Mouse (Mus musculus): ENCODE measurements at regions not wholly inside any gene's neighbourhood (a gene's known extent, or its start where the extent isn't known, plus 50 kb on each side); places are given as distances from the start of the nearest gene placed in this dataset.
A peak's percentile ranks its signal among the peaks of the same experiment; 100 is the strongest.

GRCm38 (mm10) chr7:64075696-64076313, 77.8 kb upstream of the Trpm1 start:
- ATAC-seq (ENCODE audit: low FRiP score) = no peak
- H3K27ac ChIP-seq = no peak overlapping the region
- no peak overlapping the region for H3K4me2 ChIP-seq
- no peaks in the 10 kb centered on the region for H3K9me3 ChIP-seq
- H3K4me1 ChIP-seq (replicated peaks) = no peaks in the 10 kb centered on the region
- no peaks in the 10 kb centered on the region for H3K36me3 ChIP-seq
- no peak overlapping the region for H3K4me3 ChIP-seq
- WGBS = 97% methylated on average over 1 of the region's 1 CpGs
- no peak overlapping the region for H3K9ac ChIP-seq
- no peaks in the 10 kb centered on the region for H3K27me3 ChIP-seq

DNA sequence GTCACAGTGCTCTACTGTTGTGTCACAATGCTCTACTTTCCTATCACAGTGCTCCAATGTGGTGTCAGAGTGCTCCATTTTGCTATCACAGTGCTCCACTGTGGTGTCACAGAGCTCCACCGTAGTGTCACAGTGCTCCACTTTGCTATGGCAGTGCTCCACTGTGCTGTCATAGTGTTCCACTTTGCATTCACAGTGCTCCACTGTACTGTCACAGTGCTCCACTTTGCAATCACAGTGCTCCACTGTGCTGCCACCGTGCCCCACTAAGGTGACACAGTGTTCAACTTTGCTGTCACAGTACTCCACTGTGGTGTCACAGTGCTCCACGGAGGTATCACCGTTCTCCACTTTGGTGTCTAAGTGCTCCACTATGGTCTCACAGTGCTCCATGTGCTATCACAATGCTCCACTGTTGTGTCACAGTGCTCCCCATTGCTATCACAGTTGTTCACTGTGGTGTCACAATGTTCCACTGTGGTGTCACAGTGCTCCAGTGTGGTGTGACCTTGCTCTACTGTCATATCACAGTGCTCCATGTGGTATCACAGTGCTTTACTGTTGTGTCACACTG, 78.9 kb upstream of the Trpm1 start:
- ATAC-seq (ENCODE audit: low FRiP score) = no peak
- WGBS = 93% methylated on average over 4 of the region's 4 CpGs
- no peak overlapping the region for H3K4me2 ChIP-seq

DNA sequence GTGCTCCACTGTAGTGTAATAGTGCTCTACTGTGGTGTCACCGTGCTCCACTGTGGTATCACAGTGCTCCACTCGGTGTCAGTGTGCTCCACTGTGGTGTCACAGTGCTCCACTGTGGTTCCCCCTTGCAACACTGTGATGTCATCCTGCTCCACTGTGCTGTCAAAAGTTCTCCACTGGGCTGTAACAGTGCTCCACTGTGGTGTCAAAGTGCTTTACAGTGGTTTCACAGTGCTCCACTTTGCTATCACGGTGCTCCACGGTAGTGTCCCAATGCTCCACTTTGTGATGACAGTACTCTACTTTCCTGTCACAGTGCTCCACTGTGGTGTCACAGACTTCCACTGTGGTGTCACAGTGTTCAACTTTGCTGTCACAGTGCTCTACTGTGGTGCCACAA, 79.4 kb upstream of the Trpm1 start:
- Histone ChIP-seq H3K27ac (no peak overlapping the region), H3K27me3 (no peaks in the 10 kb centered on the region), H3K4me3 (no peak overlapping the region), H3K9me3 (no peaks in the 10 kb centered on the region), H3K4me2 (no peak overlapping the region), H3K9ac (no peak overlapping the region), H3K4me1 (replicated peaks) (no peaks in the 10 kb centered on the region), H3K36me3 (no peaks in the 10 kb centered on the region)
- ATAC-seq (ENCODE audit: low FRiP score) = no peak
- 93% methylated on average over 4 of the region's 4 CpGs for WGBS

More for the DNA sequence above, 78.9 kb upstream of the Trpm1 start:
- Histone ChIP-seq H3K4me3 (no peak overlapping the region), H3K27ac (no peak overlapping the region), H3K9ac (no peak overlapping the region), H3K4me1 (replicated peaks) (no peaks in the 10 kb centered on the region), H3K9me3 (no peaks in the 10 kb centered on the region), H3K27me3 (no peaks in the 10 kb centered on the region), H3K36me3 (no peaks in the 10 kb centered on the region)

DNA sequence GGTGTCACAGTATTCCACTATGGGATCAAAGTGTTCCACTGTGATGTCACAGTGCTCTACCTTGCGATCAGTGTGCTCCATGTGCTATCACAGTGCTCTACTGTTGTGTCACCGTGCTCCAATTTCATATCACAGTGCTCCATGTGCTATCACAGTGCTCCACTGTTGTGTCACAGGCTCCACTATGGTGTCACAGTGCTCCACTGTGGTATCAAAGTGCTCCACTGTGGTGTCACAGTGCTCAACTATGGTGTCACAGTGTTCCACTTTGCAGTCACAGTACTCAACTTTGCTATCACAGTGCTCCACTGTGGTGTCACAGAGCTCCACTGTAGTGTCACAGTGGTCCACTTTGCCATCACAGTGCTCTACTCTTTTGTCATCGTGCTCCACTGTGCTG, 79.9 kb upstream of the Trpm1 start:
- no peak for ATAC-seq (ENCODE audit: low FRiP score)
- Histone ChIP-seq H3K4me1 (replicated peaks) (no peaks in the 10 kb centered on the region), H3K27me3 (no peaks in the 10 kb centered on the region), H3K27ac (no peak overlapping the region), H3K4me3 (no peak overlapping the region), H3K4me2 (no peak overlapping the region), H3K36me3 (no peaks in the 10 kb centered on the region), H3K9ac (no peak overlapping the region), H3K9me3 (no peaks in the 10 kb centered on the region)
- 99% methylated on average over 3 of the region's 3 CpGs for WGBS

GRCm38 (mm10) chr7:64070930-64071329, 82.7 kb upstream of the Trpm1 start:
- Histone ChIP-seq H3K27me3 (no peaks in the 10 kb centered on the region), H3K9me3 (no peaks in the 10 kb centered on the region), H3K4me1 (replicated peaks) (no peaks in the 10 kb centered on the region), H3K9ac (no peak overlapping the region), H3K4me2 (no peak overlapping the region), H3K27ac (no peak overlapping the region), H3K36me3 (no peaks in the 10 kb centered on the region), H3K4me3 (no peak overlapping the region)
- no peak for ATAC-seq (ENCODE audit: low FRiP score)
- WGBS = 96% methylated on average over 5 of the region's 5 CpGs

GRCm38 (mm10) chr7:64065529-64066247, 87.9 kb upstream of the Trpm1 start:
- ATAC-seq (ENCODE audit: low FRiP score) = no peak
- 83% methylated on average over 23 of the region's 23 CpGs for WGBS

GRCm38 (mm10) chr7:64064460-64065241, 89.0 kb upstream of the Trpm1 start:
- no peaks in the 10 kb centered on the region for H3K27me3 ChIP-seq
- no peak overlapping the region for H3K4me3 ChIP-seq
- ATAC-seq (ENCODE audit: low FRiP score) = no peak
- no peaks in the 10 kb centered on the region for H3K36me3 ChIP-seq
- H3K4me1 ChIP-seq (replicated peaks) = no peaks in the 10 kb centered on the region
- H3K4me2 ChIP-seq = no peak overlapping the region
- no peak overlapping the region for H3K9ac ChIP-seq
- 86% methylated on average over 7 of the region's 7 CpGs for WGBS
- H3K27ac ChIP-seq = no peak overlapping the region
- H3K9me3 ChIP-seq = no peaks in the 10 kb centered on the region

More at GRCm38 (mm10) chr7:64065529-64066247, 87.9 kb upstream of the Trpm1 start:
- H3K4me2 ChIP-seq = no peak overlapping the region
- H3K27ac ChIP-seq = no peak overlapping the region
- no peaks in the 10 kb centered on the region for H3K36me3 ChIP-seq
- no peaks in the 10 kb centered on the region for H3K4me1 ChIP-seq (replicated peaks)
- H3K27me3 ChIP-seq = no peaks in the 10 kb centered on the region
- H3K9ac ChIP-seq = no peak overlapping the region
- H3K9me3 ChIP-seq = no peaks in the 10 kb centered on the region
- no peak overlapping the region for H3K4me3 ChIP-seq

- ATAC-seq (ENCODE audit: low FRiP score) = no peak
Observed at GRCm38 (mm10) chr7:64061170-64061569, 92.5 kb upstream of the Trpm1 start.

GRCm38 (mm10) chr7:64060582-64060981, 93.1 kb upstream of the Trpm1 start:
- ATAC-seq (ENCODE audit: low FRiP score) = no peak
- Histone ChIP-seq H3K4me1 (replicated peaks) (peaks cover 10% of the 10 kb centered on the region; the same call in 1 of the 2 replicates), H3K9ac (no peak overlapping the region), H3K4me3 (no peak overlapping the region), H3K36me3 (no peaks in the 10 kb centered on the region), H3K27me3 (no peaks in the 10 kb centered on the region), H3K4me2 (no peak overlapping the region), H3K9me3 (no peaks in the 10 kb centered on the region), H3K27ac (no peak overlapping the region)
- 100% methylated on average over 1 of the region's 1 CpGs for WGBS

More at GRCm38 (mm10) chr7:64061170-64061569, 92.5 kb upstream of the Trpm1 start:
- Histone ChIP-seq H3K4me3 (no peak overlapping the region), H3K4me2 (no peak overlapping the region), H3K9ac (no peak overlapping the region), H3K27me3 (no peaks in the 10 kb centered on the region), H3K9me3 (no peaks in the 10 kb centered on the region), H3K36me3 (no peaks in the 10 kb centered on the region), H3K27ac (no peak overlapping the region), H3K4me1 (replicated peaks) (peaks cover 10% of the 10 kb centered on the region; the same call in 1 of the 2 replicates)
- WGBS = 72% methylated on average over 4 of the region's 4 CpGs

DNA sequence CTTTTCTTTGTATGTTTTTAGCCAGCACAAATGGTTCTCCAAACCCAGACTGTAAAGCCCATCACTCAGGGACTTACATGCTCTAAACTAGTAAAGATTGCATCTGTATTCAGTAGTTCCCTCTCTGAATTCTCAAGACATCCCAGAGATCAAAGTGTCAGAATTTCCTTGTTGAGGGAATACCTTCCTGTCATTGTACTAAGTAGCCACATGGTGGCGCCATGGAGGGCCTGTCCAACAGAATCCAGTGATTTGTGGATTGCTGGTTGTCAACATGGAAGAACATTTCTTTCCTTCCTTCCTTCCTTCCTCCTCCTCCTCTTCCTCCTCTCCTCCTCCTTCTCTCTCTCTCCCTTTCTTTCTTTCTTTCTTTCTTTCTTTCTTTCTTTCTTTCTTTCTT, 93.6 kb upstream of the Trpm1 start:
- Histone ChIP-seq H3K27ac (no peak overlapping the region), H3K9me3 (no peaks in the 10 kb centered on the region), H3K4me3 (no peak overlapping the region), H3K9ac (no peak overlapping the region), H3K36me3 (no peaks in the 10 kb centered on the region), H3K27me3 (no peaks in the 10 kb centered on the region), H3K4me1 (replicated peaks) (peaks cover 10% of the 10 kb centered on the region; the same call in 1 of the 2 replicates), H3K4me2 (no peak overlapping the region)
- WGBS = 0% methylated on average over 1 of the region's 1 CpGs
- ATAC-seq (ENCODE audit: low FRiP score) = no peak

- Histone ChIP-seq H3K4me2 (no peak overlapping the region), H3K4me1 (replicated peaks) (peaks cover 13% of the 10 kb centered on the region; the same call in 1 of the 2 replicates), H3K9me3 (no peaks in the 10 kb centered on the region), H3K9ac (0 out of 2 replicates have a peak overlapping the region, but pooled peaks have one; percentile 13), H3K4me3 (no peak overlapping the region), H3K27ac (no peak overlapping the region), H3K36me3 (no peaks in the 10 kb centered on the region), H3K27me3 (no peaks in the 10 kb centered on the region)
- no peak for ATAC-seq (ENCODE audit: low FRiP score)
- WGBS = 53% methylated on average over 4 of the region's 4 CpGs
Observed at GRCm38 (mm10) chr7:64058282-64058872, 95.3 kb upstream of the Trpm1 start.

- ATAC-seq (ENCODE audit: low FRiP score) = peak; percentile 50; the same call in 1 of the 2 replicates
Observed at GRCm38 (mm10) chr7:64057873-64058272, 95.8 kb upstream of the Trpm1 start.

More at GRCm38 (mm10) chr7:64057873-64058272, 95.8 kb upstream of the Trpm1 start:
- Histone ChIP-seq H3K9me3 (no peaks in the 10 kb centered on the region), H3K27ac (no peak overlapping the region), H3K4me2 (no peak overlapping the region), H3K4me1 (replicated peaks) (peaks cover 13% of the 10 kb centered on the region; the same call in 1 of the 2 replicates), H3K9ac (0 out of 2 replicates have a peak overlapping the region, but pooled peaks have one; percentile 13), H3K36me3 (no peaks in the 10 kb centered on the region), H3K27me3 (no peaks in the 10 kb centered on the region), H3K4me3 (no peak overlapping the region)
- 70% methylated on average over 4 of the region's 4 CpGs for WGBS
